Mouse (Mus musculus): ENCODE results near the gene Pla2g7. TPM values are rescaled to one million over a fixed set of nuclear protein-coding genes. Genes with fewer than 3 reads are reported as not detected.

The Pla2g7 gene
- polyA plus RNA-seq (2014; fragmentation: Illumina TruSeq; extraction: RNeasy Lipid Tissue Mini Kit (QIAGEN cat#74804); ENCODE audit: insufficient read depth, low read depth, low replicate concordance) = 10.8 TPM

DNA sequence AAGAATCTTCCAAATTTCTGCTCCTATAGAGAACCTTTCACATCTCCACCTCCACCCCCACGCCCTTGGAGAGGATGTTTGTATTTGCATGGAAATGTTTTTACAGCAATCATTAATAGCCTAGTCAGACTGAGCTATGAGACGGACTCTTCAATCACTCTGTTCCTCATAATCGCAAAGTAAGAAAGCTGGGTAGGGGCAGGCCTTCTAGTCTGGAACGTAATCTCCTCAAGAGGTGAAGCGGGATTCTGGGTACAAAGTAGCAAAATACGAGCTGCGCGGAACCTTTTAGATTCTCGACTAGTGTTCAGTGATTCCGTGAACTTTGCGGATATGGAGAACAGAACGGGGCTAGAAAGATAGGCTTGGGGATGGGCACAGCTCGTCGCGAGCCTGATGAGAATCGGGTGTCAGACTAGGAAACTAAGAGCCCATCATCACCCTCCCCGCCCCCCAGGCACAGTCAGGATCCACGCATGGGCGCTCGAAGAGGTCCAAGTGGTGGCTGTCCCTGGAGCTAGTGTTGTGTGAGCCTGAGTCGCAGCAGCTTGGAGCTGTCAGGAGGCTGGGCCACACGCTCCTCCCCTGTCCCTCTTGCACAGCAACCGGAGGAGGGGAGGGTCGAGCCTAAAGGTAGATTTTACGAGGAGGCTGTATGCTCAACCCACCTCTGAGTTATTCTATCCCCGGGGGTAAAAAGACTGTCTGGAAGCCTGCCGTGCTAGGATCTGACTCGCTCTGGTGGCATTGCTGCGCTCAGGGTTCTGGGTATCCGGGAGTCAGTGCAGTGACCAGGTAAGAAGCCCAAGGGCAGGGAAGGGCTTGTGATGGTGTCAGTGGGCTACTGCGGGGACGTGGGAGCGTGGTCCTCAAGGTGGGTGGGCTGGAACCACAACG, at the start of gene Pla2g7:
Gene Pla2g7 (plus strand): TSS at position 107 of the 897 bp plus-strand sequence.

GRCm38 (mm10) chr17:43543539-43543938, 24.4 kb upstream of the Pla2g7 start, which contains the start of gene Ankrd66:
TSS of gene Ankrd66 (minus strand) at chr17:43543639.

GRCm38 (mm10) chr17:43629496-43630426, 61.9 kb downstream of the Pla2g7 start, which contains the start of gene Tdrd6:
TSS of gene Tdrd6 (minus strand) at chr17:43630299.

Other genes starting within 250 kb of the Pla2g7 start
- 164 TPM for gene Adgrf5, start 207.6 kb upstream of the Pla2g7 start, polyA plus RNA-seq (2014; fragmentation: Illumina TruSeq; extraction: RNeasy Lipid Tissue Mini Kit (QIAGEN cat#74804); ENCODE audit: insufficient read depth, low read depth, low replicate concordance)
- gene Mep1a, start 65.3 kb upstream of the Pla2g7 start, polyA plus RNA-seq (2014; fragmentation: Illumina TruSeq; extraction: RNeasy Lipid Tissue Mini Kit (QIAGEN cat#74804); ENCODE audit: insufficient read depth, low read depth, low replicate concordance) = not detected
- gene Ankrd66, start 24.5 kb upstream of the Pla2g7 start, polyA plus RNA-seq (2014; fragmentation: Illumina TruSeq; extraction: RNeasy Lipid Tissue Mini Kit (QIAGEN cat#74804); ENCODE audit: insufficient read depth, low read depth, low replicate concordance) = 5.5 TPM
- not detected for gene Tdrd6, start 62.2 kb downstream of the Pla2g7 start, polyA plus RNA-seq (2014; fragmentation: Illumina TruSeq; extraction: RNeasy Lipid Tissue Mini Kit (QIAGEN cat#74804); ENCODE audit: insufficient read depth, low read depth, low replicate concordance)
- 1.4 TPM for gene Slc25a27, start 99.1 kb downstream of the Pla2g7 start, polyA plus RNA-seq (2014; fragmentation: Illumina TruSeq; extraction: RNeasy Lipid Tissue Mini Kit (QIAGEN cat#74804); ENCODE audit: insufficient read depth, low read depth, low replicate concordance)
- gene Cyp39a1, start 99.3 kb downstream of the Pla2g7 start, polyA plus RNA-seq (2014; fragmentation: Illumina TruSeq; extraction: RNeasy Lipid Tissue Mini Kit (QIAGEN cat#74804); ENCODE audit: insufficient read depth, low read depth, low replicate concordance) = 14.4 TPM
- gene Rcan2, start 233.3 kb downstream of the Pla2g7 start, polyA plus RNA-seq (2014; fragmentation: Illumina TruSeq; extraction: RNeasy Lipid Tissue Mini Kit (QIAGEN cat#74804); ENCODE audit: insufficient read depth, low read depth, low replicate concordance) = 13.3 TPM

Data from lung, adult 10 weeks (tissue).